Mouse (Mus musculus) liver, postnatal 0 days (tissue): ENCODE data around the gene Lcn5.

Source experiments
- CTCF ChIP-seq: sonication (generic); IDR thresholded peaks from 2 replicates; pipeline ENCODE4 v1.5.1; 2016; ENCODE audit warnings: antibody characterized with exemption, low read depth
- EP300 ChIP-seq: IDR thresholded peaks from 2 replicates; pipeline ENCODE4 v1.6.1; 2016; ENCODE audit warnings: antibody characterized with exemption, low read depth, mild to moderate bottlenecking

DNA sequence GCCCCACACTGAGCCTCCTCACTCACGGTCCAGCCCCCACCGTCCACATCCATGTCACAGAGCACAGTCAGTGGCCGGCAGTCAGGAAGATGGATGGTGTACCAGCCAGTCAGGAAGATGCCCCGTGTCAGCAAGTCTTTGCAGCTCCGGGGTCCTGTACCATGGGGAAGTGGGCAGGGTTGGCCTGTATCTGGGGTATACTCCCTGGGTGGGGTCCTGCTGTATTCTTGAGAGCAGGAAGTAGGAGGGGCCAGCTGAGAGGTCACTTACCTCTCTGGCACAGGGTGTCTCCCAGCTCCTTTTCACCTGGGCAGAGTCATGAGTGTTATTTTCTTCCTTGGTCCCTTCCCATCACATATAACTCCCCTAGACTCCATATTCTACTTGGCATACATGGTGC lies 31.8 kb upstream of the Lcn5 start:
- TF ChIP-seq CTCF (no peak), EP300 (no peak)
